In the genomic region with DNA sequence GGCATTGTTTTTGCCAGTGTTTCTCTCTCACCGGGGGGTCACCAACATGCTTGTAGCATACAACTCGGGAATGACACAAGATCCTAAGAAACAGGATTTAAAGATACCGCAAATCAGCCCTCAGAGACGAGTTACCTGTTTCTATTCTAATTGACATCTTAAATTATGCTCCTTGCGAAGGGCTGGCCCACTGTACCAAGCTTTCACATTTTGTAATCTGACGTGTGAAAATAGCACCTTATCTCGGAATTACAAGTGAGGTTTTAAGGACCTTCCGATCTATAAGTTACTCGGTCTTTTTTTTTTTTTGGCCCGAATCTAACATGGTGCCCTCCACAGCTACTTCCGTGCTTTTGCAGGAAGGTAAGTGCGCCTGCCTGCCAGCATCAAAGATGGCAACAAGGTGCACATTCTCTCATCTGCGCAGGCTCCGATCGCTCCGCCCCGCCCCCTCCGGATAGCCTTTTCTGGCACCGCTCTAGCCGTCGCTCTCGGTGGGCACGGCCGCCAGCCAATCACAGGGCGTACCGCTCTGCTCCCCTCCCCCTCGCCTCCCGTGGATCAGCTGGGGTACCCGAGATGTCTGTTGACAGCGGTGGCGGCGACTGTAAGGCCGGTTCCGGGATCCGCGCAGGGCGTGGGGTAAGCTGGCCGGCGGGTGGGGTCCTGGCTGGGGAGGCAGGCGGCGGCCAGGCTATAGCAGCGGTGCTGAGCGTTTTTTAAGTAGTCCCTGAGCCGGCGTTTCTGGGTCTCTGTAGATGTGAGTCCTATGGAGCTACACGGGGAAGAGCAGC, we compare ENCODE assay signal across 8 mouse cellular contexts. TPM values are rescaled to one million over a fixed set of nuclear protein-coding genes. Genes with fewer than 3 reads are reported as not detected.
A peak's percentile ranks its signal among the peaks of the same experiment; 100 is the strongest.
DNase-seq lines count a peak whose midpoint lies in the region; ATAC-seq and TF ChIP-seq lines count a peak whose summit lies in the region.

A gene (plus strand): TSS at position 550 of the 794 bp plus-strand sequence.

- CTCF ChIA-PET in Patski (lab: Charles Lee), result interaction anchor here (1.1 kb wide), 1 partner anchor 78 kb away, joined by 3 read pairs; no protein-coding TSS in a partner anchor

- peaks cover 10% of the 10 kb centered on the region for H3K4me1 ChIP-seq in hindbrain, embryonic 14.5 days (replicated peaks; ENCODE audit: control insufficient read depth, insufficient read depth, low read length)

- H3K27me3 ChIP-seq in Patski, result no peaks in the 10 kb centered on the region
- H3K27me3 ChIP-seq in hindbrain, embryonic 14.5 days (ENCODE audit: control insufficient read depth, insufficient read depth, low read length), result no peaks in the 10 kb centered on the region

- peak within 1 kb of the TSS; percentile 89 for H3K9ac ChIP-seq in hindbrain, embryonic 14.5 days

- POLR2A ChIA-PET in Patski (lab: Charles Lee), result interaction anchor here (1.1 kb wide), 1 partner anchor 40 kb away, joined by 3 read pairs; no protein-coding TSS in a partner anchor

- ATAC-seq in Patski, result peak; percentile 100
- ATAC-seq in hindbrain, embryonic 14.5 days (ENCODE audit: low FRiP score), result peak; percentile 100

- H3K4me3 ChIP-seq in hindbrain, embryonic 14.5 days (replicated peaks; ENCODE audit: low read length), result peak within 1 kb of the TSS; percentile 87

- peak within 1 kb of the TSS; percentile 79 for H3K27ac ChIP-seq in hindbrain, embryonic 14.5 days

- DNase-seq in Patski (ENCODE audit: low read depth, low spot score), result peak; percentile 97
- peak; percentile 100 for DNase-seq in cerebellum, postnatal 14 days
- peak; percentile 99 to 100 for DNase-seq in frontal cortex, postnatal 25 days (ENCODE audit: low spot score in 2 of 2)
- DNase-seq in hindbrain, embryonic 14.5 days (ENCODE audit: low spot score), result peak; percentile 97
- DNase-seq in layer of hippocampus, postnatal 36 days, result peak; percentile 99
- peak; percentile 100 for DNase-seq in lung, postnatal 36 days
- peak; percentile 99 for DNase-seq in retina, postnatal 1 day
- peak; percentile 98 for DNase-seq in urinary bladder, adult 18-20 months (ENCODE audit: low spot score in 2 of 2)

- WGBS in hindbrain, embryonic 14.5 days, result 4% methylated on average over 46 of the region's 46 CpGs

- peak within 1 kb of the TSS; percentile 86 for H3K4me2 ChIP-seq in hindbrain, embryonic 14.5 days (replicated peaks)

- peaks cover 3% of the 10 kb centered on the region for H3K9me3 ChIP-seq in hindbrain, embryonic 14.5 days (ENCODE audit: control insufficient read depth, low read length)

- in situ Hi-C loops in Patski (cut with MboI; ENCODE audit: low pct_unique_long_range_greater_than_20kb), result loop anchor here (10.0 kb wide), 1 partner anchor 581 kb away; a partner anchor contains a TSS

- no peak for TF ChIP-seq CTCF in Patski (IDR thresholded peaks at IDR 0.05)

- H3K36me3 ChIP-seq in hindbrain, embryonic 14.5 days (replicated peaks; ENCODE audit: control insufficient read depth, insufficient read depth), result peaks cover 21% of the 10 kb centered on the region

RNA-seq across cellular contexts. Expression of the gene that starts here (rescaled TPM):
- polyA plus RNA-seq in Patski (2021), result 43.4 TPM
- polyA plus RNA-seq in hindbrain, embryonic 14.5 days (2014; fragmentation: Nextera tagmentation; extraction: Ambion mirVana), result 86.9 and 88.2 TPM in 2 replicates
- 10 to 100 TPM; 45.8 to 59.9 TPM for total RNA-seq in layer of hippocampus, postnatal 36 days (2021)

Comparison
In these comparisons a context has a peak if more than half of its experiments do, and no peak if none do; other contexts are left out.
1. Peak in every context shown above with its lines: DNase-seq, ATAC-seq, H3K4me3 ChIP-seq and H3K27ac ChIP-seq.